Mouse (Mus musculus) ES-E14 (cell line): Measurements from ENCODE around the gene Tmem213.

Source experiments
- CHD2 ChIP-seq: IDR thresholded peaks from 2 replicates; pipeline ENCODE4 v1.6.1; 2014; ENCODE audit warnings: mild to moderate bottlenecking, low read depth, low read length, inconsistent platforms
- ZC3H11A ChIP-seq: IDR thresholded peaks from 2 replicates; pipeline ENCODE4 v1.6.1; 2012; ENCODE audit warnings: low read depth, mild to moderate bottlenecking, inconsistent platforms, low read length, borderline replicate concordance
- ZNF384 ChIP-seq: IDR thresholded peaks from 2 replicates; pipeline ENCODE4 v1.6.1; 2012; ENCODE audit warnings: low read depth, low read length, inconsistent platforms

GRCm38 (mm10) chr6:38122791-38123190, 13.7 kb downstream of the Tmem213 start:
- no peak for TF ChIP-seq ZNF384
- TF ChIP-seq ZC3H11A = no peak
- no peak for TF ChIP-seq CHD2
